Mouse (Mus musculus) embryonic facial prominence, embryonic 14.5 days (tissue): Measurements from ENCODE around the gene Ptpre. TPM values are rescaled to one million over a fixed set of nuclear protein-coding genes. Genes with fewer than 3 reads are reported as not detected.

Experiments used
- ATAC-seq: fragments of 200-750 bp; cut with Nextera tagmentation; 2 replicates; pipeline ENCODE4 v1.8.0; 2017; ENCODE audit warnings: low read depth, moderate number of reproducible peaks, moderate TSS enrichment
- DNase-seq: peaks from one replicate; pipeline ENCODE4 v3.0.0-alpha.2; 2015; ENCODE audit warnings: low spot score
- H3K27ac ChIP-seq: fragments of 300-500 bp; sonication (generic); replicated peaks from 2 replicates; pipeline ENCODE4 v1.5.1; 2014; ENCODE audit warnings: low read depth, mild to moderate bottlenecking, low read length, moderate library complexity
- H3K27me3 ChIP-seq: fragments of 300-500 bp; sonication (generic); replicated peaks from 2 replicates; pipeline ENCODE4 v1.6.1; 2014; ENCODE audit warnings: low read length; ENCODE audit not compliant: control insufficient read depth, insufficient read depth
- H3K36me3 ChIP-seq: fragments of 300-500 bp; sonication (generic); 2 replicates; pipeline ENCODE4 v1.6.1; 2014; ENCODE audit warnings: low read length, mixed read lengths; ENCODE audit not compliant: control insufficient read depth, insufficient read depth
- H3K4me1 ChIP-seq: fragments of 300-500 bp; sonication (generic); 2 replicates; pipeline ENCODE4 v1.6.1; 2014; ENCODE audit warnings: antibody characterized with exemption, low read length; ENCODE audit not compliant: control insufficient read depth, insufficient read depth
- H3K4me2 ChIP-seq: fragments of 300-500 bp; sonication (generic); 2 replicates; pipeline ENCODE4 v1.6.1; 2014; ENCODE audit warnings: low read depth, mild to moderate bottlenecking, low read length, moderate library complexity, mixed read lengths
- H3K4me3 ChIP-seq: fragments of 300-500 bp; sonication (generic); 2 replicates; pipeline ENCODE4 v1.5.1; 2014; ENCODE audit warnings: low read depth, mild to moderate bottlenecking, low read length
- H3K9ac ChIP-seq: fragments of 300-500 bp; sonication (generic); 2 replicates; pipeline ENCODE4 v1.6.1; 2014; ENCODE audit warnings: low read depth, mild to moderate bottlenecking, low read length, moderate library complexity, mixed read lengths
- H3K9me3 ChIP-seq: fragments of 300-500 bp; sonication (generic); 2 replicates; pipeline ENCODE4 v1.6.1; 2016; ENCODE audit warnings: low read length; ENCODE audit not compliant: control insufficient read depth
- WGBS: fragments of 180-500 bp; shearing (Covaris S2); extraction: QIAGEN DNeasy Blood & Tissue Kit; methylation state at CpG from one replicate; pipeline ENCODE4 v1.1.7; 2014; 5-methylcytosine and 5-hydroxymethylcytosine counted together
- polyA plus RNA-seq: library from polyadenylated mRNA; unstranded; fragments of >200 nt; fragmentation: Nextera tagmentation; extraction: Ambion mirVana; gene quantifications from 2 replicates; pipeline ENCODE4 v1.2.1, GENCODE M21; 2014

Ptpre gene
- polyA plus RNA-seq, 1 experiment from 2014 or later = 4.1 TPM

- Histone ChIP-seq H3K4me3 (no peak overlapping the region), H3K4me1 (no peaks in the 10 kb centered on the region), H3K36me3 (no peaks in the 10 kb centered on the region), H3K9me3 (no peaks in the 10 kb centered on the region), H3K27me3 (no peaks in the 10 kb centered on the region), H3K4me2 (no peak overlapping the region), H3K27ac (no peak overlapping the region), H3K9ac (no peak overlapping the region)
- ATAC-seq (no peak), DNase-seq (no peak)
- 81% methylated on average over 3 of the region's 3 CpGs for WGBS
These were observed 10.6 kb upstream of the Ptpre start for GRCm38 (mm10) chr7:135526574-135527152.

- no peak overlapping the region for H3K4me3 ChIP-seq
- 52% methylated on average over 3 of the region's 3 CpGs for WGBS
- no peak overlapping the region for H3K27ac ChIP-seq
- H3K27me3 ChIP-seq = no peaks in the 10 kb centered on the region
- H3K9me3 ChIP-seq = no peaks in the 10 kb centered on the region
- ATAC-seq (no peak), DNase-seq (no peak)
- no peaks in the 10 kb centered on the region for H3K4me1 ChIP-seq
- no peak overlapping the region for H3K9ac ChIP-seq
- H3K36me3 ChIP-seq = no peaks in the 10 kb centered on the region
- H3K4me2 ChIP-seq = no peak overlapping the region
These were observed 10.1 kb upstream of the Ptpre start for GRCm38 (mm10) chr7:135527169-135527568.

- H3K27ac ChIP-seq = no peak within 1 kb of the TSS
- no peak within 1 kb of the TSS for H3K4me3 ChIP-seq
- DNase-seq (no peak), ATAC-seq (no peak)
- no peaks in the 10 kb centered on the region for H3K27me3 ChIP-seq
- H3K4me2 ChIP-seq = no peak within 1 kb of the TSS
- no peaks in the 10 kb centered on the region for H3K4me1 ChIP-seq
- H3K9ac ChIP-seq = no peak within 1 kb of the TSS
- 87% methylated on average over 7 of the region's 7 CpGs for WGBS
- no peaks in the 10 kb centered on the region for H3K36me3 ChIP-seq
- H3K9me3 ChIP-seq = no peaks in the 10 kb centered on the region
These were observed 8.8 kb upstream of the Ptpre start, which contains the start of gene Clrn3 for GRCm38 (mm10) chr7:135528515-135528914. Gene Clrn3 (minus strand): TSS chr7:135528654.

GRCm38 (mm10) chr7:135529068-135529467 lies 8.2 kb upstream of the Ptpre start:
- DNase-seq (no peak), ATAC-seq (no peak)
- WGBS = 82% methylated on average over 2 of the region's 2 CpGs
- no peaks in the 10 kb centered on the region for H3K36me3 ChIP-seq
- no peak overlapping the region for H3K27ac ChIP-seq
- no peak overlapping the region for H3K4me2 ChIP-seq
- H3K9me3 ChIP-seq = no peaks in the 10 kb centered on the region
- H3K4me1 ChIP-seq = no peaks in the 10 kb centered on the region
- no peak overlapping the region for H3K9ac ChIP-seq
- no peaks in the 10 kb centered on the region for H3K27me3 ChIP-seq
- no peak overlapping the region for H3K4me3 ChIP-seq

GRCm38 (mm10) chr7:135534548-135535189 lies 2.6 kb upstream of the Ptpre start:
- Histone ChIP-seq H3K4me1 (peaks cover 4% of the 10 kb centered on the region; the same call in 1 of the 2 replicates), H3K9me3 (no peaks in the 10 kb centered on the region), H3K9ac (no peak overlapping the region), H3K27ac (no peak overlapping the region), H3K4me3 (no peak overlapping the region), H3K36me3 (no peaks in the 10 kb centered on the region), H3K27me3 (peaks cover 12% of the 10 kb centered on the region), H3K4me2 (no peak overlapping the region)
- 66% methylated on average over 2 of the region's 2 CpGs for WGBS
- ATAC-seq (no peak), DNase-seq (no peak)

GRCm38 (mm10) chr7:135535908-135536307 lies 1.4 kb upstream of the Ptpre start:
- no peak for ATAC-seq
- DNase-seq = no peak
- Histone ChIP-seq H3K4me2 (no peak overlapping the region), H3K9ac (no peak overlapping the region), H3K4me1 (peaks cover 4% of the 10 kb centered on the region; the same call in 1 of the 2 replicates), H3K9me3 (no peaks in the 10 kb centered on the region), H3K27me3 (peaks cover 12% of the 10 kb centered on the region), H3K27ac (no peak overlapping the region), H3K4me3 (no peak overlapping the region), H3K36me3 (no peaks in the 10 kb centered on the region)
- 86% methylated on average over 3 of the region's 3 CpGs for whole genome bisulfite sequencing

- ATAC-seq (peak; percentile 32), DNase-seq (no peak)
- peak overlapping the region; percentile 99 for H3K4me2 ChIP-seq
- H3K4me3 ChIP-seq = peak overlapping the region; percentile 68
- H3K36me3 ChIP-seq = no peaks in the 10 kb centered on the region
- peaks cover 12% of the 10 kb centered on the region for H3K27me3 ChIP-seq
- peaks cover 4% of the 10 kb centered on the region; the same call in 1 of the 2 replicates for H3K4me1 ChIP-seq
- H3K9ac ChIP-seq = peak overlapping the region; percentile 75
- WGBS = 3% methylated on average over 28 of the region's 71 CpGs
- H3K9me3 ChIP-seq = no peaks in the 10 kb centered on the region
- H3K27ac ChIP-seq = 0 out of 2 replicates have a peak overlapping the region, but pooled peaks have one; percentile 15
These were observed 864 bp downstream of the Ptpre start for GRCm38 (mm10) chr7:135537948-135538741.

GRCm38 (mm10) chr7:135539429-135539828 lies 2.1 kb downstream of the Ptpre start:
- Histone ChIP-seq H3K9ac (no peak overlapping the region), H3K4me1 (peaks cover 4% of the 10 kb centered on the region; the same call in 1 of the 2 replicates), H3K27me3 (peaks cover 12% of the 10 kb centered on the region), H3K4me3 (no peak overlapping the region), H3K27ac (no peak overlapping the region), H3K4me2 (0 out of 2 replicates have a peak overlapping the region, but pooled peaks have one; percentile 99), H3K36me3 (no peaks in the 10 kb centered on the region), H3K9me3 (no peaks in the 10 kb centered on the region)
- 87% methylated on average over 2 of the region's 2 CpGs for WGBS
- ATAC-seq (no peak), DNase-seq (no peak)
